11 mouse cellular contexts compared by ENCODE assay signal in the genomic region with DNA sequence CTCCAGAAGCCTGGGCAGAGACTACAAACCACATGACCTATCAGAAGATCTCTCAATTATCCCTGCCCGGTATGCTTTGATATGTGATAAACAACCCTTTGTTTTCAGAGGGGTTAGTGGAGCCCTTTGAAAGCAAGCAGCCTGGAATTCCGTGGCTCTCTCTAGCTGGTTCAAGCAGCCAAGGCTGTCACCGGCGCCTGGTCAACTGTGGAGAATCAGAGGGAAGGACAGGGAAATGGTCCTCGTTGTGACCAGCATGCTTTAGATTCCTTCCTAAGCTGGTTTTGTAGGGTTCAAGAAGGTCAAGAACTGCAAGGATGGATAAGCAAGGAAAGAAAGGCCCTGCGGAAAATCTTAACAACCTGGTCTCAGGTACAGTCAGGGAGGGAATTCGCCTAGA. TPM values are rescaled to one million over a fixed set of nuclear protein-coding genes. Genes with fewer than 3 reads are reported as not detected.
A peak's percentile ranks its signal among the peaks of the same experiment; 100 is the strongest.
DNase-seq lines count a peak whose midpoint lies in the region; ATAC-seq lines count a peak whose summit lies in the region.
"Had no signal": no experiment of that assay in that cellular context is flagged by ENCODE, and none has a peak within 500 bp of the region (broad histone marks: within the 10 kb centered on the region; RNA-seq: fewer than 3 reads in every experiment).

No protein-coding gene starts in this region.

- H3K27me3 ChIP-seq in forebrain, embryonic 12.5 days, result no peaks in the 10 kb centered on the region
- no peaks in the 10 kb centered on the region for H3K27me3 ChIP-seq in forebrain, embryonic 11.5 days (ENCODE audit: control insufficient read depth, insufficient read depth, low read length)
- no peaks in the 10 kb centered on the region for H3K27me3 ChIP-seq in lung, embryonic 15.5 days
- no peaks in the 10 kb centered on the region for H3K27me3 ChIP-seq in hindbrain, embryonic 14.5 days (ENCODE audit: control insufficient read depth, insufficient read depth, low read length)
- H3K27me3 ChIP-seq: limb, embryonic 12.5 days had no signal

- no peaks in the 10 kb centered on the region for H3K9me3 ChIP-seq in forebrain, embryonic 12.5 days
- H3K9me3 ChIP-seq in forebrain, embryonic 11.5 days (ENCODE audit: control insufficient read depth, low read length), result no peaks in the 10 kb centered on the region
- H3K9me3 ChIP-seq in lung, embryonic 15.5 days, result no peaks in the 10 kb centered on the region
- H3K9me3 ChIP-seq in hindbrain, embryonic 14.5 days (ENCODE audit: control insufficient read depth, low read length), result no peaks in the 10 kb centered on the region
- H3K9me3 ChIP-seq: limb, embryonic 12.5 days had no signal

- H3K9ac ChIP-seq in forebrain, embryonic 12.5 days, result no peak overlapping the region
- H3K9ac ChIP-seq in forebrain, embryonic 11.5 days (ENCODE audit: low read length), result no peak overlapping the region
- H3K9ac ChIP-seq in lung, embryonic 15.5 days, result no peak overlapping the region
- no peak overlapping the region for H3K9ac ChIP-seq in hindbrain, embryonic 14.5 days
- H3K9ac ChIP-seq: limb, embryonic 12.5 days had no signal

- WGBS in forebrain, embryonic 12.5 days, result 27% methylated on average over 7 of the region's 7 CpGs
- WGBS in forebrain, embryonic 11.5 days, result 29% methylated on average over 7 of the region's 7 CpGs
- 23% methylated on average over 7 of the region's 7 CpGs for WGBS in lung, embryonic 15.5 days
- 27% methylated on average over 7 of the region's 7 CpGs for WGBS in hindbrain, embryonic 14.5 days
- WGBS in macrophage (ENCODE audit: missing documents), result 88% methylated on average over 7 of the region's 7 CpGs

- 0 out of 2 replicates have a peak, but pooled peaks have one; percentile 27 for ATAC-seq in forebrain, embryonic 12.5 days (ENCODE audit: low FRiP score)
- no peak for ATAC-seq in forebrain, embryonic 11.5 days (replicated peaks; ENCODE audit: low FRiP score)
- no peak for ATAC-seq in lung, embryonic 15.5 days (ENCODE audit: borderline replicate concordance, extremely low read depth, low FRiP score, low TSS enrichment)
- 0 out of 2 replicates have a peak, but pooled peaks have one; percentile 35 for ATAC-seq in hindbrain, embryonic 14.5 days (ENCODE audit: low FRiP score)

- no peak overlapping the region for H3K4me2 ChIP-seq in forebrain, embryonic 12.5 days
- H3K4me2 ChIP-seq in forebrain, embryonic 11.5 days (ENCODE audit: low read depth, low read length, severe bottlenecking), result no peak overlapping the region
- no peak overlapping the region for H3K4me2 ChIP-seq in lung, embryonic 15.5 days
- H3K4me2 ChIP-seq in hindbrain, embryonic 14.5 days (replicated peaks), result no peak overlapping the region
- H3K4me2 ChIP-seq: limb, embryonic 12.5 days had no signal

- H3K4me3 ChIP-seq in forebrain, embryonic 12.5 days (replicated peaks), result no peak overlapping the region
- no peak overlapping the region for H3K4me3 ChIP-seq in forebrain, embryonic 11.5 days (ENCODE audit: low read depth, low read length)
- H3K4me3 ChIP-seq in lung, embryonic 15.5 days, result no peak overlapping the region
- no peak overlapping the region for H3K4me3 ChIP-seq in hindbrain, embryonic 14.5 days (replicated peaks; ENCODE audit: low read length)
- no peak overlapping the region for H3K4me3 ChIP-seq in macrophage (ENCODE audit: inconsistent target)
- H3K4me3 ChIP-seq: limb, embryonic 12.5 days had no signal

- H3K27ac ChIP-seq in forebrain, embryonic 12.5 days, result peak overlapping the region; percentile 19; the same call in 1 of the 2 replicates
- no peak overlapping the region; the same call in 1 of the 2 replicates for H3K27ac ChIP-seq in forebrain, embryonic 11.5 days (ENCODE audit: low read depth, low read length)
- H3K27ac ChIP-seq in lung, embryonic 15.5 days, result peak overlapping the region; percentile 12; the same call in 1 of the 2 replicates
- H3K27ac ChIP-seq in hindbrain, embryonic 14.5 days, result peak overlapping the region; percentile 16; the same call in 1 of the 2 replicates
- peak overlapping the region; percentile 47 for H3K27ac ChIP-seq in macrophage
- H3K27ac ChIP-seq: limb, embryonic 12.5 days had no signal

- H3K79me2 ChIP-seq in macrophage (ENCODE audit: inconsistent target), result peaks cover 93% of the 10 kb centered on the region

- H3K4me1 ChIP-seq in forebrain, embryonic 12.5 days, result peaks cover 15% of the 10 kb centered on the region
- peaks cover 5% of the 10 kb centered on the region; the same call in 1 of the 2 replicates for H3K4me1 ChIP-seq in forebrain, embryonic 11.5 days (replicated peaks; ENCODE audit: control insufficient read depth, insufficient read depth, low read length)
- H3K4me1 ChIP-seq in lung, embryonic 15.5 days, result peaks cover 59% of the 10 kb centered on the region
- H3K4me1 ChIP-seq in hindbrain, embryonic 14.5 days (replicated peaks; ENCODE audit: control insufficient read depth, insufficient read depth, low read length), result peaks cover 16% of the 10 kb centered on the region; the same call in 1 of the 2 replicates

- peaks cover 5% of the 10 kb centered on the region; the same call in 1 of the 2 replicates for H3K36me3 ChIP-seq in forebrain, embryonic 12.5 days (replicated peaks)
- no peaks in the 10 kb centered on the region for H3K36me3 ChIP-seq in forebrain, embryonic 11.5 days (ENCODE audit: control insufficient read depth, insufficient read depth, low read length)
- no peaks in the 10 kb centered on the region for H3K36me3 ChIP-seq in lung, embryonic 15.5 days
- H3K36me3 ChIP-seq in hindbrain, embryonic 14.5 days (replicated peaks; ENCODE audit: control insufficient read depth, insufficient read depth), result no peaks in the 10 kb centered on the region
- H3K36me3 ChIP-seq in macrophage (ENCODE audit: inconsistent target), result no peaks in the 10 kb centered on the region

- no peak for DNase-seq in forebrain, embryonic 11.5 days (ENCODE audit: low spot score)
- no peak for DNase-seq in lung, postnatal 10 days
- DNase-seq in hindbrain, embryonic 14.5 days (ENCODE audit: low spot score), result no peak
- no peak for DNase-seq in natural killer cell, adult 2 months (ENCODE audit: low spot score in 2 of 2)
- no peak for DNase-seq in right cerebral cortex, adult 18-20 months
- DNase-seq: cerebellum, postnatal 14 days; gastrocnemius, postnatal 36 days had no signal

RNA-seq across cellular contexts. Expression of a gene that starts 21.9 kb away (rescaled TPM):
- 166 and 171 TPM in 2 replicates for polyA plus RNA-seq in forebrain, embryonic 12.5 days (2016; fragmentation: Nextera tagmentation; extraction: Ambion mirVana)
- 133 and 134 TPM in 2 replicates for polyA plus RNA-seq in forebrain, embryonic 11.5 days (2014; fragmentation: Nextera tagmentation; extraction: Ambion mirVana)
- 261 and 264 TPM in 2 replicates for polyA plus RNA-seq in lung, embryonic 15.5 days (2015; fragmentation: Nextera tagmentation; extraction: Ambion mirVana)
- 430 and 468 TPM in 2 replicates for polyA plus RNA-seq in hindbrain, embryonic 14.5 days (2014; fragmentation: Nextera tagmentation; extraction: Ambion mirVana)
- 1,000 to 10,000 TPM in 1 of 26 experiments, 100 to 1,000 TPM in 25; 132 to 1,211 (median 191) TPM for total RNA-seq in macrophage (2018; cell fraction: chromatin; rRNA removed)
- total RNA-seq in macrophage (2018; cell fraction: cytosol; rRNA removed), result 100 to 1,000 TPM; 297 to 558 (median 409) TPM
- 100 to 1,000 TPM; 477 to 981 (median 771) TPM for total RNA-seq in macrophage (2018; cell fraction: nucleus; rRNA removed)
- polyA plus RNA-seq in macrophage (2018), result 391 to 669 TPM (median 546 TPM) in 3 replicates

Comparison
In these comparisons a context has a peak if more than half of its experiments do, and no peak if none do; other contexts are left out.
1. ATAC-seq: peak in forebrain, embryonic 12.5 days (single experiment) and hindbrain, embryonic 14.5 days (single experiment); none in forebrain, embryonic 11.5 days (single experiment) and lung, embryonic 15.5 days (single experiment).